Mouse (Mus musculus): ENCODE measurements around the gene Scarf1. TPM values are rescaled to one million over a fixed set of nuclear protein-coding genes. Genes with fewer than 3 reads are reported as not detected.

Gene Scarf1
- polyA plus RNA-seq, 1 experiment from 2014 or later = 19.5 TPM

DNA sequence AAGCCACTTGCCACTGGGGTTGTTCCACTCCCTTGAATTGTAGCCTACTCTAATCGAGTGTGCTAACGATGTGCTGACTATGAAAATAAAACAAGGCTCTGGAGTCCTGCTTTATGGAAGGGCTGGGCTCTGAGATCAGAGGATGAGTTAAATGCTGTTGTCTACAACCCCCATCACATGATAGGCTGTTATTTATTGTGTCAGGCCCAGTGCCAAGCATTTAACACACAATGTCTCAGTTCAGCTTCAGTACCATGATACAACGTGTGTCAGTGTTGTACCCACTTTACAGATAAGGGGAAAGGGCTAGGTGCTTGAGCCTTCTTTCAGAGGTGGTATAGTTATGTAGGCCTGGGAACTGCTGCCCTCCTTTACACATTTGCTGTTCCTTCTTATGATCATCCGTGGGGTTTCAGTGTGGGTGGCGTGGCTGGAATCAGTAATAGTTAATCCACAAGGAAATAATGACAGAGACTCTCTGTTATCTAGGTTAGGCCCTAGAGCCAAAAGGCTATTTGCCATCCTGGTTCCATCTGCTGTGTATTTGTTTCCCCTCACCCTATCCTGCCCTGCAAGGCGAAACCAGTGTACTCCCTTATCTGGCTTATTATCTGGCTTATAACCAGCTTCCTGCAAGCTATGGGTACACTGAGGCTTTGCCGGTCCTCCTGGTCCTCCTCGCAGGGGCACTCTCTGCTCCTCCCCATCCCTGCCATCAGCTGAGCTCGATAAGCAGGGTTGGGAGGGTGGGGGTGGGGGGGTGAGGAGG lies 54.2 kb downstream of the Scarf1 start:
- no peak overlapping the region for H3K4me2 ChIP-seq (replicated peaks; ENCODE audit: low read depth, low read length)
- WGBS = 34% methylated on average over 9 of the region's 9 CpGs
- no peaks in the 10 kb centered on the region for H3K27me3 ChIP-seq (ENCODE audit: insufficient read depth, low read length)
- no peaks in the 10 kb centered on the region; the same call in 1 of the 2 replicates for H3K36me3 ChIP-seq (ENCODE audit: insufficient read depth, low read length)
- no peak overlapping the region; the same call in 1 of the 2 replicates for H3K27ac ChIP-seq (ENCODE audit: low read length)
- no peak overlapping the region for H3K9ac ChIP-seq (replicated peaks; ENCODE audit: low read length)
- no peaks in the 10 kb centered on the region for H3K9me3 ChIP-seq (ENCODE audit: low read length)
- no peak overlapping the region for H3K4me3 ChIP-seq (ENCODE audit: low read length)
- H3K4me1 ChIP-seq (ENCODE audit: insufficient read depth, low read length) = peaks cover 28% of the 10 kb centered on the region
- ATAC-seq (ENCODE audit: low FRiP score, low TSS enrichment) = no peak

DNA sequence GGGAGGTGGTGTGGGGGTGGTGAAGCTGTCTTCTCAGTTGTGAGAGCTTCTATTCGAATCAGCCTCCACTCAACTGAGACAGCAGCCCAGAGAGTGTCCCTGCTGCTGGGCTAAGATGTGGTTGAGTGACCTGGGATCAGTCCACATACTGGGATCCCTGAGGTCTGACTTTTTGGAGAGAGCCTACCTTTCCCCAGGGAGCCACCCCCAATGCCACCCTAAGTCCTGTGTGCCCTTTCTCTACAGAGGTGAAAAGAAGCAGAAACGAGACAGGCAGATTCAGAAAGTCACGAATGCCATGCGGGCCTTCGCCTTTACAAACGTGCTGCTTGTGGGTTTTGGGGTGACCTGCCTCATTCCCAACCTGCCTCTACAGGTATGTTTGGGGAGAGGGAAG lies 54.8 kb downstream of the Scarf1 start:
- no peaks in the 10 kb centered on the region for H3K27me3 ChIP-seq (ENCODE audit: insufficient read depth, low read length)
- 76% methylated on average over 6 of the region's 6 CpGs for WGBS
- no peak overlapping the region for H3K9ac ChIP-seq (replicated peaks; ENCODE audit: low read length)
- no peak for ATAC-seq (ENCODE audit: low FRiP score, low TSS enrichment)
- H3K4me2 ChIP-seq (replicated peaks; ENCODE audit: low read depth, low read length) = no peak overlapping the region
- no peaks in the 10 kb centered on the region for H3K9me3 ChIP-seq (ENCODE audit: low read length)
- no peak overlapping the region; the same call in 1 of the 2 replicates for H3K27ac ChIP-seq (ENCODE audit: low read length)
- no peaks in the 10 kb centered on the region; the same call in 1 of the 2 replicates for H3K36me3 ChIP-seq (ENCODE audit: insufficient read depth, low read length)
- no peak overlapping the region for H3K4me3 ChIP-seq (ENCODE audit: low read length)
- H3K4me1 ChIP-seq (ENCODE audit: insufficient read depth, low read length) = peaks cover 34% of the 10 kb centered on the region

DNA sequence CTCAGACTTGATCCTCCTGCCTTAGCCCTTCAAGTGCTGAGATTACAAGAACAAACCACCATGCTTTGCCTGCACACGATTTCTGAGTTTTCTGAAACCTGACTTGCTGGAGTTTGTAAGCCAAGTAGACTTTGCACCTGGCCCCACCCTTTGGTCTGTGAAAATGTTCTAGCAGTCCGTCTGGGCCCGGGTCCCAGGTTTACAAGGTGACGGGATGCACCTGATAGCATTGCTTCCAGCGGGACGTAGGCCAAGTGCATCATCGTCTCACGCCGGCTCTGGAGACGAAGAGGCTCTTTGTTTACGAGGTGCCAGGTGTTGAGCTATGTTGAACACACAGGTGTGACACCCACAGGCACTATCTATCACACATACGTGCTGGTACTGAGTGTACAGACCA lies 55.6 kb downstream of the Scarf1 start:
- Histone ChIP-seq H3K4me2 (replicated peaks; ENCODE audit: low read depth, low read length) (no peak overlapping the region), H3K27me3 (ENCODE audit: insufficient read depth, low read length) (no peaks in the 10 kb centered on the region), H3K27ac (ENCODE audit: low read length) (no peak overlapping the region), H3K9me3 (ENCODE audit: low read length) (no peaks in the 10 kb centered on the region), H3K4me1 (ENCODE audit: insufficient read depth, low read length) (peaks cover 36% of the 10 kb centered on the region), H3K36me3 (ENCODE audit: insufficient read depth, low read length) (no peaks in the 10 kb centered on the region; the same call in 1 of the 2 replicates), H3K9ac (replicated peaks; ENCODE audit: low read length) (no peak overlapping the region), H3K4me3 (ENCODE audit: low read length) (no peak overlapping the region)
- 91% methylated on average over 12 of the region's 12 CpGs for WGBS
- no peak for ATAC-seq (ENCODE audit: low FRiP score, low TSS enrichment)

- no peak for ATAC-seq (ENCODE audit: low FRiP score, low TSS enrichment)
- Histone ChIP-seq H3K4me2 (replicated peaks; ENCODE audit: low read depth, low read length) (no peak overlapping the region), H3K27me3 (ENCODE audit: insufficient read depth, low read length) (no peaks in the 10 kb centered on the region), H3K4me3 (ENCODE audit: low read length) (no peak overlapping the region), H3K36me3 (ENCODE audit: insufficient read depth, low read length) (no peaks in the 10 kb centered on the region; the same call in 1 of the 2 replicates), H3K27ac (ENCODE audit: low read length) (no peak overlapping the region), H3K9ac (replicated peaks; ENCODE audit: low read length) (no peak overlapping the region), H3K4me1 (ENCODE audit: insufficient read depth, low read length) (peaks cover 33% of the 10 kb centered on the region), H3K9me3 (ENCODE audit: low read length) (no peaks in the 10 kb centered on the region)
- WGBS = 87% methylated on average over 17 of the region's 17 CpGs
Observed at GRCm38 (mm10) chr11:75570375-75571125, 57.2 kb downstream of the Scarf1 start.

DNA sequence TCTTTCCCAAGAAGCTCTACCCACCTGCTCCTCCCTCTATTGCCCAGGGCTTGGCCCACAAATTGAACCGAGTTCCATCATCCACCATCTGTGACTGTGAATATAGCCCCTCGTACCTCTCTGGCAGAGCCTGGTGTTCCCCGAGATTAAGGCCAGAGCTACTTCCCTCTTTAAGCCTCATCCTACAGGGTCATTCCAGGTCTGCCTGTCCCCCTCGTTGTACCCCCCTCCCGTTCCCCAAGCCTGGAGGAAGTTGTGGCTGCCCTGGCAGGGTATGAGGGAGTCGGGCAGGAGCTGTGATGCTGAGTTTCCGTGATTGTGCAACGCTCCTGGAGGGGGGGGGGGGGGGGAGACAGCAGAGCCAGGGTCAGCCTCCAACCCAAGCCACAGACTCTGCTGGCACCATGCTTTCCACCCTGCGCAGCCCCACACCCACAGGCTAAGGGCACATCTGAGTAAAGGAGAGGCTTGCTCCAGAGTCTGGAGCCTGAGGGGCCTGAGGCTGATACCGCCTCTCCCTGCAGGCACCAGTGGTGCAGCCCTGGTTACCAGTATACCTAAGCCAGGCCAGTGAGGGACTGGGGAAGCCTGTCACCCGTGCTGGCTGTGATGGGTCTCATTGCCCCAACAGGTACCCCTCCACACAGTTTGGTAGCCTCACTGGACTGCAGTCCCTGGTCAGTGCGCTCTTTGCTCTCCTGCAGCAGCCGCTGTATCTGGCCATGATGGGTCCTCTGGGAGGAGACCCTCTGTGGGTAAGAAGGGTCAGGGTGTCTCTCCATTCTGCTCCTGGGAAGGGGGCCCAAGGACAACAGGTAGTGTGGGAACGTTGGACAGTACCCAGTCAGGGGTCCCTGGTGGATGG lies 58.0 kb downstream of the Scarf1 start:
- no peak for ATAC-seq (ENCODE audit: low FRiP score, low TSS enrichment)
- H3K9me3 ChIP-seq (ENCODE audit: low read length) = no peaks in the 10 kb centered on the region
- H3K4me1 ChIP-seq (ENCODE audit: insufficient read depth, low read length) = peaks cover 27% of the 10 kb centered on the region
- H3K27ac ChIP-seq (ENCODE audit: low read length) = no peak overlapping the region
- H3K36me3 ChIP-seq (ENCODE audit: insufficient read depth, low read length) = no peaks in the 10 kb centered on the region; the same call in 1 of the 2 replicates
- no peaks in the 10 kb centered on the region for H3K27me3 ChIP-seq (ENCODE audit: insufficient read depth, low read length)
- no peak overlapping the region for H3K9ac ChIP-seq (replicated peaks; ENCODE audit: low read length)
- H3K4me2 ChIP-seq (replicated peaks; ENCODE audit: low read depth, low read length) = no peak overlapping the region
- 65% methylated on average over 13 of the region's 14 CpGs for WGBS
- no peak overlapping the region for H3K4me3 ChIP-seq (ENCODE audit: low read length)

DNA sequence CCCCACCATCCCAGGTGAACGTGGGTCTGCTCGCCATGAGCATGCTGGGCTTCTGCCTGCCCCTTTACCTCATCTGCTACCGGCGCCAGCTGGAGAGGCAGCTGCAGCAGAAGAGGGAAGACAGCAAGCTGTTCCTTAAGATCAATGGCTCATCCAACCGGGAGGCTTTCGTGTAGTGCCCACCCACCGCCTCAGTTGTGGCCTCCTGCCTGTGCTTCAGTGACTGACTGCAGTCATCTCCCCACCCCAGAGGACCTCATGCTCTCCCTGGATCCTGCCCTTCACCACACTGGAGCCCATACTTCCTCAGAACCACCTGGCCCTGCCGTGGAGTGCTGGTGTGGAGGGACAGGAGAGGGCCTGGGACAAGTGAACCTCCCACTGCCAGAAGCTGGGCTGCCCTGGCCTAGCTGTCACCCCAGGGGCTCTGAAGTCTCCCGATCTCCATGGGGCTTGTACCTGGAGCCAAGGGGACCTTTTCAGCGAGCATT lies 59.0 kb downstream of the Scarf1 start:
- Histone ChIP-seq H3K4me3 (ENCODE audit: low read length) (no peak overlapping the region), H3K9me3 (ENCODE audit: low read length) (no peaks in the 10 kb centered on the region), H3K36me3 (ENCODE audit: insufficient read depth, low read length) (no peaks in the 10 kb centered on the region; the same call in 1 of the 2 replicates), H3K4me2 (replicated peaks; ENCODE audit: low read depth, low read length) (no peak overlapping the region; the same call in 1 of the 2 replicates), H3K9ac (replicated peaks; ENCODE audit: low read length) (peak overlapping the region; percentile 56), H3K27ac (ENCODE audit: low read length) (no peak overlapping the region), H3K4me1 (ENCODE audit: insufficient read depth, low read length) (peaks cover 21% of the 10 kb centered on the region), H3K27me3 (ENCODE audit: insufficient read depth, low read length) (no peaks in the 10 kb centered on the region)
- 20% methylated on average over 10 of the region's 10 CpGs for WGBS
- ATAC-seq (ENCODE audit: low FRiP score, low TSS enrichment) = 0 out of 2 replicates have a peak, but pooled peaks have one; percentile 3

DNA sequence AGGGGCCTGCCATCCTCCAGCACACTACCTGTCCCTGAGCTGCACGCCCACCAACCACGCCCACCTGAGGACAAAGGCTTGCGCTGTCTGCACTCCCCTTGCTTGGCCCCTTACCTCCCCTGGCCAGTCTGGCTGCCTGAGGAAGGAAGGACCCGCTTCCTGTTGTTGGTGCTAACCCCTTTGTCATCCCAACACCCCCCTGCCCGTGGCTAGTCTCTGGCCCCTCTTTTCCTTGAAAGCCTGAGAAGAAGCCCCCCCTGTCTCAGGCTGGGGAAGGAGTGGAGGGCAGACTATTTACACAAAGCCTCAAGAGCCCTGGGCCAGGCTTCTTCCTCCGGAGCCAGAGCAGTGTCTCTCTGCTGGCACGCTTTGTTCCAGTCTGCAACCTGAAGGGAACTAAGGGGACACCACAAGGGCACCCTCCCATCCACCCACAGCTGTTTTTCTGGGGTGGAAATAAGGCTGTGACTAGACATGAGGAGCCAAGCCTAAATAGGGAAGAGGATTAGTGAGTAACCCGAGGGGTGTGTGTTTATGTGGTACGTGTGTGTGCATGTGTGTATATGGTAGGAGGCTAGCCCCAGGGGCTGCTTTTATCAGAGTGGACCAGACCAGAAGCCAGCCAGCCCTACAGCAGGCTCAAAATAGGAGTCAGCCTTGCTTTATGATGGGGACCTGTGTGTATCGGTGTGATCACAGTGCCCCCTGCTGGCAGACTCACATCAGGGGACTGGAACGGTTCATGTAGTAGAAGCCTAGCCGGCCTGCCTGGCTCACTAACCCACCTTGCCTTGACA lies 59.7 kb downstream of the Scarf1 start:
- no peaks in the 10 kb centered on the region for H3K9me3 ChIP-seq (ENCODE audit: low read length)
- no peaks in the 10 kb centered on the region; the same call in 1 of the 2 replicates for H3K36me3 ChIP-seq (ENCODE audit: insufficient read depth, low read length)
- peak overlapping the region; percentile 56 for H3K9ac ChIP-seq (replicated peaks; ENCODE audit: low read length)
- peak; percentile 92 for ATAC-seq (ENCODE audit: low FRiP score, low TSS enrichment)
- no peak overlapping the region; the same call in none of the 2 replicates for H3K4me2 ChIP-seq (replicated peaks; ENCODE audit: low read depth, low read length)
- 6% methylated on average over 12 of the region's 12 CpGs for WGBS
- H3K27ac ChIP-seq (ENCODE audit: low read length) = peak overlapping the region; percentile 19; the same call in 1 of the 2 replicates
- H3K27me3 ChIP-seq (ENCODE audit: insufficient read depth, low read length) = no peaks in the 10 kb centered on the region
- no peak overlapping the region for H3K4me3 ChIP-seq (ENCODE audit: low read length)
- H3K4me1 ChIP-seq (ENCODE audit: insufficient read depth, low read length) = peaks cover 14% of the 10 kb centered on the region

GRCm38 (mm10) chr11:75574378-75575123 lies 61.2 kb downstream of the Scarf1 start:
- no peak overlapping the region for H3K4me3 ChIP-seq (ENCODE audit: low read length)
- no peaks in the 10 kb centered on the region for H3K27me3 ChIP-seq (ENCODE audit: insufficient read depth, low read length)
- no peaks in the 10 kb centered on the region; the same call in 1 of the 2 replicates for H3K36me3 ChIP-seq (ENCODE audit: insufficient read depth, low read length)
- H3K9ac ChIP-seq (replicated peaks; ENCODE audit: low read length) = no peak overlapping the region
- H3K4me2 ChIP-seq (replicated peaks; ENCODE audit: low read depth, low read length) = no peak overlapping the region
- H3K27ac ChIP-seq (ENCODE audit: low read length) = no peak overlapping the region
- peaks cover 14% of the 10 kb centered on the region for H3K4me1 ChIP-seq (ENCODE audit: insufficient read depth, low read length)
- ATAC-seq (ENCODE audit: low FRiP score, low TSS enrichment) = no peak
- no peaks in the 10 kb centered on the region for H3K9me3 ChIP-seq (ENCODE audit: low read length)
- WGBS = 84% methylated on average over 5 of the region's 5 CpGs
